Mouse (Mus musculus) erythroblast, embryonic 14.5 days (primary cell): Measurements from ENCODE around the gene Atxn1.

Source experiments
- GATA1 ChIP-seq: IDR thresholded peaks from 2 replicates; pipeline ENCODE4 v1.6.1; 2012; ENCODE audit warnings: low read length, inconsistent platforms, mixed read lengths
- TAL1 ChIP-seq: IDR thresholded peaks from 3 replicates; pipeline ENCODE4 v1.6.1; 2012; ENCODE audit warnings: low read length, inconsistent platforms, mixed read lengths

- TF ChIP-seq TAL1 = no peak
- no peak for TF ChIP-seq GATA1
These were observed 364.4 kb downstream of the Atxn1 start for GRCm38 (mm10) chr13:45600443-45600842.
